In the genomic region with DNA sequence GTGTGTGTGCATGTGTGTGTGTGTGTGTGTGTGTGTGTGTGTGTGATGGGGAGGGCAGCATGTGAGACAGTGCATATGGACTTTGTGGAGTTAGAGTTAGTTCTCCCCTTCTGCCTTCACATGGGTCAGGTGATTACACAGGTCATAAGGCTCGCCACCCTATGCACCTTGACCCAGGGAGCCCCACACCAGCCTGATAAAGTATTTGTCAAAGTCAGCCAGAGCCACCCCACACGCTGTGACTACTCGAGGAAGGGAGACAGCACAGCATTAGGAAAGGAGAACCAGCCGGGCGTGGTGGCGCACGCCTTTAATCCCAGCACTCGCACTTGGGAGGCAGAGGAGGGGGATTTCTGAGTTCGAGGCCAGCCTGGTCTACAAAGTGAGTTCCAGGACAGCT, we compare ENCODE assay signal across 18 mouse cellular contexts.
"Had no signal": no experiment of that assay in that cellular context is flagged by ENCODE, and none has a peak within 500 bp of the region (broad histone marks: within the 10 kb centered on the region; RNA-seq: fewer than 3 reads in every experiment).

No protein-coding gene starts in this region.

- H3K4me1 ChIP-seq: lung, embryonic 15.5 days; midbrain, embryonic 13.5 days; neural tube, embryonic 12.5 days; stomach, embryonic 15.5 days had no signal

- DNase-seq: liver, postnatal 0 days; lung, adult 2 months; lung, postnatal 14 days; lung, postnatal 36 days; right cerebral cortex, postnatal 14 days; thymus, adult 2 months; thymus, postnatal 25 days; thymus, postnatal 4 days had no signal

- H3K27ac ChIP-seq: lung, embryonic 15.5 days; macrophage; midbrain, embryonic 13.5 days; midbrain, embryonic 15.5 days; neural tube, embryonic 12.5 days; stomach, embryonic 15.5 days; stomach, postnatal 0 days had no signal

- H3K4me3 ChIP-seq: lung, embryonic 15.5 days; megakaryocyte, embryonic 14.5 days; midbrain, embryonic 13.5 days; midbrain, embryonic 15.5 days; neural tube, embryonic 12.5 days; stomach, embryonic 15.5 days had no signal

- ATAC-seq: liver, postnatal 0 days; lung, postnatal 0 days; midbrain, embryonic 13.5 days; midbrain, embryonic 15.5 days had no signal

- H3K9ac ChIP-seq: liver, postnatal 0 days; lung, embryonic 15.5 days; midbrain, embryonic 13.5 days; midbrain, embryonic 15.5 days; neural tube, embryonic 12.5 days; stomach, embryonic 15.5 days had no signal

- H3K4me2 ChIP-seq: lung, embryonic 15.5 days; midbrain, embryonic 11.5 days; midbrain, embryonic 13.5 days; midbrain, embryonic 15.5 days; neural tube, embryonic 12.5 days; stomach, embryonic 15.5 days had no signal

- H3K27me3 ChIP-seq: lung, embryonic 15.5 days; megakaryocyte, embryonic 14.5 days; midbrain, embryonic 13.5 days; midbrain, embryonic 15.5 days; neural tube, embryonic 12.5 days; stomach, embryonic 15.5 days had no signal

- H3K9me3 ChIP-seq: megakaryocyte, embryonic 14.5 days; midbrain, embryonic 13.5 days; midbrain, embryonic 15.5 days; neural tube, embryonic 12.5 days; stomach, embryonic 15.5 days had no signal
